Mouse (Mus musculus) liver, embryonic 11.5 days (tissue): ENCODE measurements around the gene Apoc2. TPM values are rescaled to one million over a fixed set of nuclear protein-coding genes. Genes with fewer than 3 reads are reported as not detected.

Source experiments
- ATAC-seq: fragments of 200-750 bp; cut with Nextera tagmentation; replicated peaks from 2 replicates; pipeline ENCODE4 v1.8.0; 2017; ENCODE audit warnings: moderate number of reproducible peaks, mild to moderate bottlenecking, moderate TSS enrichment, moderate library complexity; ENCODE audit not compliant: low FRiP score
- DNase-seq: peaks from one replicate; pipeline ENCODE4 v3.0.0-alpha.2; 2017; ENCODE audit warnings: low spot score
- H3K27ac ChIP-seq: fragments of 300-500 bp; sonication (generic); 2 replicates; pipeline ENCODE4 v1.5.1; 2014; ENCODE audit warnings: mild to moderate bottlenecking, low read depth, low read length, control low read depth
- H3K27me3 ChIP-seq: fragments of 300-500 bp; sonication (generic); replicated peaks from 2 replicates; pipeline ENCODE4 v1.6.1; 2014; ENCODE audit warnings: low read length, mixed read lengths; ENCODE audit not compliant: control insufficient read depth, insufficient read depth
- H3K36me3 ChIP-seq: fragments of 300-500 bp; sonication (generic); 2 replicates; pipeline ENCODE4 v1.6.1; 2014; ENCODE audit warnings: mild to moderate bottlenecking, low read length, moderate library complexity, mixed read lengths; ENCODE audit not compliant: control insufficient read depth, insufficient read depth
- H3K4me1 ChIP-seq: fragments of 300-500 bp; sonication (generic); replicated peaks from 2 replicates; pipeline ENCODE4 v1.6.1; 2014; ENCODE audit warnings: low read length, mixed read lengths; ENCODE audit not compliant: control insufficient read depth, insufficient read depth
- H3K4me2 ChIP-seq: fragments of 300-500 bp; sonication (generic); 2 replicates; pipeline ENCODE4 v1.6.1; 2014; ENCODE audit warnings: mild to moderate bottlenecking, control low read depth, moderate library complexity
- H3K4me3 ChIP-seq: fragments of 300-500 bp; sonication (generic); 2 replicates; pipeline ENCODE4 v1.5.1; 2014; ENCODE audit warnings: low read depth, low read length, control low read depth
- H3K9ac ChIP-seq: fragments of 300-500 bp; sonication (generic); 2 replicates; pipeline ENCODE4 v1.6.1; 2014; ENCODE audit warnings: low read depth, low read length, control low read depth
- H3K9me3 ChIP-seq: fragments of 300-500 bp; sonication (generic); 2 replicates; pipeline ENCODE4 v1.6.1; 2016; ENCODE audit warnings: low read length, inconsistent platforms, mixed read lengths; ENCODE audit not compliant: control insufficient read depth
- WGBS: fragments of 180-500 bp; shearing (Covaris S2); extraction: QIAGEN DNeasy Blood & Tissue Kit; methylation state at CpG from one replicate; pipeline ENCODE4 v1.1.7; 2014; 5-methylcytosine and 5-hydroxymethylcytosine counted together
- polyA plus RNA-seq: library from polyadenylated mRNA; unstranded; fragments of >200 nt; fragmentation: Nextera tagmentation; extraction: Ambion mirVana; gene quantifications from 2 replicates; pipeline ENCODE4 v1.2.1, GENCODE M21; 2014

Gene Apoc2
- polyA plus RNA-seq, 1 experiment from 2014 or later: 244 TPM

DNA sequence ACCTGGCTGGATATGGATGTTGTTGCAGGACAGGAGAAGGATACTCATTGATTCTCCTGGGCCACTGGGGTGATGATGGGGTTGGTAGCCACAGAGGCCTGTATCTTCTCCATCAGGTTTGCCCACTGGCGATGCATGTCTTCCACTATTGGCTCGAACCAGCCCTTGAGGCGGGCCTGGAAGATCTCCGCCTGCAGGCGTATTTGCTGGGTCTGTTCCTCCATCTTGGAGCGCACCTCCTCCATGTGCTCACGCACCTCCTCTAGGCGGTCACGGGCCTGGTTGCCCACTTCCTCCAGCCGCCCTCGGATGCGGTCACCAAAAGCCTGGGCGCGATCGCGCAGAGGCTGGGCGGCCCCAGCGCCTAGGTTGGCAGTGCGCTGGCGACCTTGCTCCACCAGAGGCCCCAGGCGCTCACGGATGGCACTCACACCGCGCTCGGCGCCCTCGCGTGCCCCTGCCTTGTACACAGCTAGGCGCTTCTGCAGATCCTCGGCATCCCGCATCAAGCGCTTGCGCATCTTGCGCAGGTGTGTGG is 18.7 kb upstream of the Apoc2 start:
- peaks cover 73% of the 10 kb centered on the region for H3K4me1 ChIP-seq
- peak overlapping the region; percentile 76 for H3K4me2 ChIP-seq
- peaks cover 12% of the 10 kb centered on the region for H3K36me3 ChIP-seq
- peak overlapping the region; percentile 17; the same call in 1 of the 2 replicates for H3K27ac ChIP-seq
- ATAC-seq (no peak), DNase-seq (no peak)
- WGBS: 83% methylated on average over 34 of the region's 34 CpGs
- no peaks in the 10 kb centered on the region for H3K9me3 ChIP-seq
- H3K4me3 ChIP-seq: peak overlapping the region; percentile 58
- H3K27me3 ChIP-seq: no peaks in the 10 kb centered on the region
- H3K9ac ChIP-seq: no peak overlapping the region

DNA sequence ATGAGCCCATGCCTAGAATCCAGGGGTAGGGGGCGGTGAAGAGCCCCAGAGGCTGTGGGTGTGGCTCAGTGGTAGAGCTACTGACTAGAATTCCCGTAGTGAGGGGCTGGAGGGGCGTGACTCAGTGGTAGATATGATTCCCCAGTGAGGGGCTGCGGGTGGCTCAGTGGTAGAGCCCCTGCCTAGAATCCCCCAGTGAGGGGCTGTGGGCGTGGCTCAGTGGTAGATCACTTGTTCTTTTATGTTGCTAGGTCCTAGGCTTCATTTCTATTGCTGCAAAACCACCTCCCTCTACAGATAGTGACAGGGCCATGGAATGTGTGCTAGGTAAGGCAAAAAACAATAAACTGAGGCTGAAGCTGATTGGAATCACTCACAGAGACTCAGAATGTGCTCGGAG is 18.1 kb upstream of the Apoc2 start:
- peaks cover 12% of the 10 kb centered on the region for H3K36me3 ChIP-seq
- H3K27me3 ChIP-seq: no peaks in the 10 kb centered on the region
- ATAC-seq (no peak), DNase-seq (no peak)
- H3K4me2 ChIP-seq: peak overlapping the region; percentile 76
- 43% methylated on average over 6 of the region's 6 CpGs for WGBS
- H3K27ac ChIP-seq: peak overlapping the region; percentile 95; the same call in 1 of the 2 replicates
- no peaks in the 10 kb centered on the region for H3K9me3 ChIP-seq
- H3K4me1 ChIP-seq: peaks cover 69% of the 10 kb centered on the region
- H3K9ac ChIP-seq: no peak overlapping the region
- H3K4me3 ChIP-seq: no peak overlapping the region

DNA sequence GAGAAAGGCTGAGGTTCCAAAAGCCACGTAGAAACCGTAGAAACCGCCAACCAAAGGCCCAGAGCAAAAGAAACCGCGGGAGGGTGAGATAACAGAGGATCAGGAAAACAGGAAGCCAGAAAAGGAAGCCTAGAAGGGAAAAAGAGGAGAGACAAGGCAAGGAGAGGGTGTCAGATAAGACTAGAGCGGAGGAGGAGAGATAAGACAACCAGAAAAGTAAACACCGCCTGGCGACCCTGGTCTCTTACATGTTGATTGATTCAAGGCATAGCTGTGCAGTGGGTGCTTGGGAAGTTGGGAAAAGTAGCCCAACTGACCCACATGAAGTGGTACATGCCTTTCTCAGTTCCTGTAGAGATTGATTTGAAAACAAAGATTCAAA is 17.5 kb upstream of the Apoc2 start:
- Histone ChIP-seq H3K4me3 (peak overlapping the region; percentile 7; the same call in 1 of the 2 replicates), H3K9me3 (no peaks in the 10 kb centered on the region), H3K27ac (peak overlapping the region; percentile 95), H3K36me3 (peaks cover 12% of the 10 kb centered on the region), H3K9ac (peak overlapping the region; percentile 32; the same call in 1 of the 2 replicates), H3K27me3 (no peaks in the 10 kb centered on the region), H3K4me2 (peak overlapping the region; percentile 76), H3K4me1 (peaks cover 62% of the 10 kb centered on the region)
- ATAC-seq (no peak), DNase-seq (no peak)
- WGBS: 6% methylated on average over 8 of the region's 8 CpGs

DNA sequence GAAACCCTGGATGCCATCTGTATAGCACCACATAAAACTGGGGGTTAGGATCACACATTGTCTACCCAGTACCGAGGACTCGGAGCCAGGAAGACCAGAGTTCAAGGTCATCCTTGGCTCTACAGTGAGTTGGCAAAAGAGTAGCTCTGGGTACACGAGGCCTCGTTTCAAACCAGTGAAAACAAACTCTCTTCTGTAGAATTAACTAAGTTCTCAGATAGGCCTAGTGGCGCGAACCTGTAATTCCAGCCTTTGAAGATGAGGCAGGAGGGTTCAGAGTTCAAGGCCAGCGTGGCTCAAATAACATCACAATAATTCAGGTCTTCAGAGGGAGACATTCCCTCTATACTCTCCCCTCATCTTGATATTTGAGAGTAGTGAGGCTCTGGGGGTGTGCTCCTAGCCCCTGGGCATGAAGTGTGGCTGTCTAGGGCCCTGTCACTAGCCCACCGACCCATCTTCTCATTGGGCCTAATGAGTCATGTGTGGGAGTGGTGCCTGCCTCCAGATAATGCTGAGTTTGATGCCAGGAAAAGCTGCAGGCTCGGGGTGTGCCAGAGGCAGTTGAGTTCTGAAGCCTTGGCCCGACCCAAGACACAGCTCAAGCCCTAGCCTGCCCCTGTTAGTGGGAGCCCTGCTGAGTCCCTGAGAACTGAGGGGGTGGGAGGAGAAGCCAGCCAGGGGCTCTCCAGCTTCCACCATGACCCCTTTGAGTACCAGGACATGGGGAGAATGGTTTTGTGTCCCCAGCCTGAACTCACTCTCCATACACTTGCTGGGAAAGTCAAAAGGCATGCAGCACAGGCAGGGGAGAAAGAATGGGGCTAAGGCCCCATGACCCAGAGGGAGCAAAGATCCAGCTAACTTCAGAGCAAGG is 16.8 kb upstream of the Apoc2 start:
- 48% methylated on average over 10 of the region's 10 CpGs for WGBS
- Histone ChIP-seq H3K9ac (peak overlapping the region; percentile 32; the same call in 1 of the 2 replicates), H3K4me2 (peak overlapping the region; percentile 76), H3K4me3 (peak overlapping the region; percentile 7; the same call in 1 of the 2 replicates), H3K9me3 (no peaks in the 10 kb centered on the region), H3K4me1 (peaks cover 57% of the 10 kb centered on the region), H3K27ac (peak overlapping the region; percentile 95), H3K36me3 (peaks cover 12% of the 10 kb centered on the region), H3K27me3 (no peaks in the 10 kb centered on the region)
- no peak for ATAC-seq
- DNase-seq: no peak

GRCm38 (mm10) chr7:19693421-19693820 is 15.7 kb upstream of the Apoc2 start:
- H3K4me3 ChIP-seq: no peak overlapping the region
- peaks cover 47% of the 10 kb centered on the region for H3K4me1 ChIP-seq
- DNase-seq (no peak), ATAC-seq (peak; percentile 49)
- H3K27ac ChIP-seq: peak overlapping the region; percentile 95
- no peaks in the 10 kb centered on the region for H3K27me3 ChIP-seq
- peak overlapping the region; percentile 10; the same call in 1 of the 2 replicates for H3K9ac ChIP-seq
- no peaks in the 10 kb centered on the region for H3K9me3 ChIP-seq
- peak overlapping the region; percentile 24 for H3K4me2 ChIP-seq
- 11% methylated on average over 10 of the region's 10 CpGs for WGBS
- H3K36me3 ChIP-seq: peaks cover 12% of the 10 kb centered on the region

DNA sequence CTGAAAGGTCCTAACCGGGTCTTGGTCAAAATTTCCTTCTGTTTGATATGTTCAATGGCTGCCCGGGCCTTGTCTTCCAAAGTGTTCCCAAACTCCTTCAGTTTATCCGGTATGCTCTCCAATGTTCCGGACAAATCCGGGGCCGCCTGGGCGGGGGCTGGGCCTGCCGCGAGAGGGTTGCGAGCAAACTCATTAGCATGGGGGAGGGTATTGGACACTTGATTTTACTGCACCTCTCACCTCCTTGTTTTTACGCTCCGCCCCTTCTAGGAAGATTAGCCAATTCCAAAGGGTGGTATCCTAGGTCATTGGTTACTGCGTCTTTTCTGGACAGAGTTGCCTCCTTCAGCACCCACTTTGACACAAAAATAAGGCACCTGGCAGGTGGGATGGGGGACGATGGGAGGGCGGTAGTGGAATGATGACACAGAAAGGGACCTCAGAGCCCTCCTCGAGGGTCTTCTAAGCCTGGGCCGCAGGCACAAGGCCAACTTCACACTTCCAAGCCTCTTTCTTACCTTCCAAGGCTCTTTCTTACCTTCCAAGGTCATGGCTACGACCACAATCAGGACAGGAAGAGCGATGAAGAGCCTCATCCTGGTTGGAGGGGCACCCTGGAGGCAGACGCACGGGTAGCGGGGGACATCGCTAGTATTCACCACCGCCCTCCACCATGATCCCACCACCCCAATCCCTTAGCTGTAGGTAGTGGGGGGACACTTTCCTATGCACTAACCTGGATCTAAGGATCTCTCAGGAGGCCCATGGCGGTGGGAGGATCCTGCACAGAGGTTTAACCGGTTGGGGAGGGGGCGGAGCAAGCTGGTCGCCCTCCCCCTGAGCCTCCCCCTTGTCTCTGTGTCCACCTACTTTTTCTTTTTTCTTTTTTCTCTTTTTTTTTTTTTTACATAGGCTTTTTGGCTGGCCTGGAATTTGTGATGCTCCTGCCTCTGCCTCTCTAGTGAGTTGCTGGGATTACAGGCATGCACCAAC is 14.4 kb upstream of the Apoc2 start, which contains the start of gene Apoc1:
Apoc1 (minus strand) TSS at position 788 of the 993 bp plus-strand sequence.
- H3K36me3 ChIP-seq: peaks cover 10% of the 10 kb centered on the region
- DNase-seq (no peak), ATAC-seq (no peak; the same call in 1 of the 2 replicates)
- peaks cover 41% of the 10 kb centered on the region for H3K4me1 ChIP-seq
- no peaks in the 10 kb centered on the region for H3K27me3 ChIP-seq
- H3K27ac ChIP-seq: peak within 1 kb of the TSS; percentile 95
- peak within 1 kb of the TSS; percentile 16 for H3K4me3 ChIP-seq
- no peaks in the 10 kb centered on the region for H3K9me3 ChIP-seq
- peak within 1 kb of the TSS; percentile 10 for H3K9ac ChIP-seq
- WGBS: 46% methylated on average over 28 of the region's 28 CpGs
- peak within 1 kb of the TSS; percentile 45 for H3K4me2 ChIP-seq

GRCm38 (mm10) chr7:19691434-19691833 is 13.7 kb upstream of the Apoc2 start:
- no peak for ATAC-seq
- DNase-seq: no peak
- H3K36me3 ChIP-seq: peaks cover 4% of the 10 kb centered on the region; the same call in 1 of the 2 replicates
- no peaks in the 10 kb centered on the region for H3K9me3 ChIP-seq
- 64% methylated on average over 6 of the region's 6 CpGs for WGBS
- no peaks in the 10 kb centered on the region for H3K27me3 ChIP-seq
- H3K27ac ChIP-seq: peak overlapping the region; percentile 33; the same call in 1 of the 2 replicates
- H3K9ac ChIP-seq: no peak overlapping the region
- H3K4me3 ChIP-seq: peak overlapping the region; percentile 16; the same call in 1 of the 2 replicates
- H3K4me2 ChIP-seq: peak overlapping the region; percentile 45
- H3K4me1 ChIP-seq: peaks cover 34% of the 10 kb centered on the region

GRCm38 (mm10) chr7:19690845-19691244 is 13.1 kb upstream of the Apoc2 start:
- no peaks in the 10 kb centered on the region for H3K9me3 ChIP-seq
- no peak overlapping the region for H3K27ac ChIP-seq
- no peak for DNase-seq
- no peak for ATAC-seq
- 80% methylated on average over 4 of the region's 4 CpGs for WGBS
- H3K4me1 ChIP-seq: peaks cover 31% of the 10 kb centered on the region
- no peaks in the 10 kb centered on the region for H3K27me3 ChIP-seq
- H3K36me3 ChIP-seq: no peaks in the 10 kb centered on the region; the same call in 1 of the 2 replicates
- no peak overlapping the region for H3K9ac ChIP-seq
- no peak overlapping the region for H3K4me2 ChIP-seq
- no peak overlapping the region for H3K4me3 ChIP-seq
